Mouse (Mus musculus) layer of hippocampus, adult 8-10 months (tissue): Measurements from ENCODE around the gene Cck. TPM values are rescaled to one million over a fixed set of nuclear protein-coding genes. Genes with fewer than 3 reads are reported as not detected.
A peak's percentile ranks its signal among the peaks of the same experiment; 100 is the strongest.
"Not testable (repeated sequence)": the region's sequence is repeated elsewhere in the genome, so short reads cannot be mapped to it uniquely, and the experiment has no call there.

ENCODE experiments used
- DNase-seq, 2 experiments: peaks; one replicate each; pipeline ENCODE4 v3.0.0; 2022; ENCODE audit warnings: low spot score in 2 of 2
- total RNA-seq, 4 experiments: library from RNA; stranded (reverse); gene quantifications; 2 replicates each; pipeline ENCODE4 v1.2.4; 2022

Cck gene
- total RNA-seq, 4 experiments from 2014 or later, result 514 to 576 (median 548) TPM

GRCm38 (mm10) chr9:121460527-121460926, 35.0 kb downstream of the Cck start:
- DNase-seq, result no peak

GRCm38 (mm10) chr9:121459950-121460349, 35.5 kb downstream of the Cck start:
- DNase-seq, result no peak

GRCm38 (mm10) chr9:121458466-121458865, 37.0 kb downstream of the Cck start:
- no peak for DNase-seq

GRCm38 (mm10) chr9:121456739-121457515, 38.6 kb downstream of the Cck start:
- DNase-seq, result no peak

GRCm38 (mm10) chr9:121454891-121455290, 40.6 kb downstream of the Cck start:
- DNase-seq, result no peak

DNA sequence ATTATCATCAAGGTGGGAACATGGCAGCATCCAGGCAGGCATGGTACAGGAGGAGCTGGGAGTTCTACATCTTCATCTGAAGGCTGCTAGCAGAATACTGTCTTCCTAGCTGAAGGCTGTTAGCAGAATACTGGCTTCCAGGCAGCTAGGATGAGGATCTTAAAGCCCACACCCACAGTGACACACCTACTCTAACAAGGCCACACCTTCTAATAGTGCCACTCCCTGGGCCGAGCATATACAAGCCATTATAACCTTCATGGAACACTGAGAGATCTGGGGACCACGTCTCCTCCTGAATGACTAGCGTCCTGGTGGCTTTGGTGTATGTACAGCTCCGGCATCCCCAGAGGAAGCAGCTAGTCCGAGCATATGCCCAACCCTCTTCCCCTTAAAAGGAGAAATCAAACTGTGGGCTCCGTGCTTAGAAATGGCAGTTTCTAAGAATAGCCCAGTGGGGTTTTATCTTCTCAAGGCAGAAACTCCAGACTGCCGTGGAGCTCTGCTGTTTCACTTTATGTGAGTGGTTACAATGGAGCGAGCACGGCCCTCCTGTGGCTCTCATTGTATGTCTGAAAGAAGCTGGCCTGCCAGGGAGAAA, 43.1 kb downstream of the Cck start:
- DNase-seq, result not testable (repeated sequence)

DNA sequence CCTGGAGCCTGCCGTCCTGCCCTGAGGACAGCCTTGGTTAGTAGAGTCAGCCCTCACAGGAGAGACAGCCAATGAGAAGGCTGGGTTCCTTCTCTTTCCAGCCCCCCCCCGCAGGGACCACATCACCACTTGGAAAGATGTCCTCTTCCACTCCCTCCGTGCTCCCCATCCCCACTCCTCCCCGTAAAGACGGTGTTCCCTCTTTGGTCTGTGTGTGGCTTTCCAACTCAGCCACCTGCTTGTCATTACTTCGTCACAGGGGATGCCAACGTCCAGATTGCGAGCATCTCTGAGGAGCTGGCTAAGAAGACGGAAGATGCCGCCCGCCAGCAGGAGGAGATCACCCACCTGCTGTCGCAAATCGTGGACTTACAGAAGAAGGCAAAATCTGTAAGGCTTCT, 49.1 kb downstream of the Cck start:
- DNase-seq, result peak; percentile 67 to 69

GRCm38 (mm10) chr9:121445364-121445763, 50.1 kb downstream of the Cck start:
- DNase-seq, result no peak

DNA sequence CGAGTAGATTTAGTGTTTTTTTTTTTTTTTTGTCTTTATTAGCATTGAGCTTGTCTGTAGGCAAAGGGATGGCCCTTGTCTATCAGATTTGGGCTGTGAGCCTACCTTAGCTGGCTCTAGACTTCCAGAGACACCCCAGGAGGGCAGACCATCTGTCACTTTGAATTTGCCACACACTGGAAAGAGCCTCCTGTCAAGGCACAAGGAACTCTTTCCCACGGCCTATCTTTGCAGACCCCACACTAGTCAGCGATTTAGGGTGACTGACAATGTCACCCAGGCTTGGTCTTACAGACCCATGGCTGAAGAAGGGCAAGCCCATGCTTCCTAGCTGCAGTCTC, 51.2 kb downstream of the Cck start:
- DNase-seq, result no peak

DNA sequence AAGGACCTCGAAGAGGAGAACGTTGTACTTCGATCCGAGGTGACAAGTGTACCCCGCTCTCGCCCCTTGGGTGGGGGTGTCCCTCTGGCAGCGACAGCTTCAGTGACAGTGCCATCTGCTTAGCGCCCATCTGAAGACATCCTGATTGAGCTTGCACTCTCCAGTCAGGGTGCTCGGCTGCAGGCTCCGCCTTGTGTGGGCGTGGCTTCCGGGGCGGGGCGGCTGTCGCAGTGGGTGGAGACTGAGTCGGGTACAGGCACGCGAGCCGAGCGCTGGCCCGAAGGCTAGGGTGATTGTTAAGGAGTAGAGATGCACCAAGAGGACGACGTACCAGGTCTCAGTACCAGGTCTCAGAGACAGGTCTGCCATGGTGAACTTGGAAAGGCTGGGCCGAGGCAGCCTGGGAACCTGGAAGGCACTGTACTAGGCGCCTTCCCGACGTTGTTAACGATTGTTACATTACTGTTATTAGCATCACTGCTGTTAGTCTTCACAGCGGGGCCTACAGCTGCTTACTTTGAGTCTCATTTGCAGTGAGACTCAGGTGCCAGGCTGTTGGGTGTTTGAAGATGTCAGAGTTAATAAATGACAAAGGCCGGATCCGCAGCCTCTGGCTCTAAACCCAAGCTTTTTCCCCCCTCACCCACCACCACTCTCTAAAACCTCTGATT, 51.7 kb downstream of the Cck start:
- DNase-seq, result no peak

DNA sequence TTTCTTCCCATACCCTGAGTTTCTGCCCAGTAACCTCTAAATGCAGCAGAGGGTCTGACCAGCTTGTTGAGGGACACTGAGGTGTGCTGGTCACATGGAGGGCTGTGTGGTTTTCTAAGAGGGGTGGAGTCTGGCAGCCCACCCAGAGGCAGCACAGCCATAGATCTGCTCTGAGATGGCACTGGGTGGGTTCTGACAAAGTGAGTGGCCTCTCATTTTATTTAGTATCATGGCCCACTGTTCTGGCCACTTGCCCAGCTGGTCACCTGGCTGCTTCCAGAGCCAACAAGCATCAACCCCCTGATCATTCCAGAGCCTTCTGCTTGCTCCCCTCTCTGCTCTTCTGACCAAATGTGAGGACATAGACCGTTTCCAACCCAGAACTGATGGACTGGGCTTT, 53.3 kb downstream of the Cck start:
- DNase-seq, result no peak

Other genes with a start within 250 kb of the Cck start
- 10 to 100 TPM in 2 of 4 experiments, 1 to 10 TPM in 2; 7.9 to 10.8 (median 9.9) TPM for gene Ulk4, start 218.5 kb downstream of the Cck start, total RNA-seq
- 100 to 1,000 TPM; 201 to 260 (median 228) TPM for gene Trak1, start 198.2 kb downstream of the Cck start, total RNA-seq
- 1 to 10 TPM in 3 of 4 experiments, under 1 TPM in 1; 0.80 to 4.4 (median 3.2) TPM for gene Lyzl4, start 146.4 kb upstream of the Cck start, total RNA-seq
- 10 to 100 TPM; 17.8 to 20.5 (median 18.4) TPM for gene Vipr1, start 147.0 kb upstream of the Cck start, total RNA-seq
- 10 to 100 TPM; 22.7 to 34.7 (median 29.1) TPM for gene Sec22c, start 209.8 kb upstream of the Cck start, total RNA-seq
- 10 to 100 TPM; 64.8 to 73.8 (median 69.7) TPM for gene Ss18l2, start 214.6 kb upstream of the Cck start, total RNA-seq
- gene Nktr, start 223.5 kb upstream of the Cck start, total RNA-seq, result 100 to 1,000 TPM in 3 of 4 experiments, 10 to 100 TPM in 1; 96.7 to 159 (median 122) TPM